Mouse (Mus musculus) thymus, adult 2 months (tissue): ENCODE data around the gene Cfap97d2.

ENCODE experiments used
- CTCF ChIP-seq: fragments of 200-500 bp; IDR thresholded peaks from 2 replicates; pipeline ENCODE4 v1.5.1; 2012; ENCODE audit warnings: mild to moderate bottlenecking, control low read depth, low read length, moderate library complexity, borderline replicate concordance; ENCODE audit not compliant: control insufficient read depth, poor library complexity, insufficient read depth; ENCODE audit errors: extremely low read depth
- POLR2A ChIP-seq: fragments of 200-500 bp; IDR thresholded peaks from 2 replicates; pipeline ENCODE4 v1.6.1; 2012; ENCODE audit warnings: mild to moderate bottlenecking, low read length, control low read depth, moderate library complexity; ENCODE audit not compliant: control insufficient read depth, poor library complexity, insufficient read depth; ENCODE audit errors: extremely low read depth

GRCm38 (mm10) chr8:13671246-13672003 lies 34.3 kb upstream of the Cfap97d2 start:
- no peak for TF ChIP-seq CTCF
- no peak for TF ChIP-seq POLR2A
